Mouse (Mus musculus): Measurements from ENCODE around the gene Usp44.

Usp44 gene

DNA sequence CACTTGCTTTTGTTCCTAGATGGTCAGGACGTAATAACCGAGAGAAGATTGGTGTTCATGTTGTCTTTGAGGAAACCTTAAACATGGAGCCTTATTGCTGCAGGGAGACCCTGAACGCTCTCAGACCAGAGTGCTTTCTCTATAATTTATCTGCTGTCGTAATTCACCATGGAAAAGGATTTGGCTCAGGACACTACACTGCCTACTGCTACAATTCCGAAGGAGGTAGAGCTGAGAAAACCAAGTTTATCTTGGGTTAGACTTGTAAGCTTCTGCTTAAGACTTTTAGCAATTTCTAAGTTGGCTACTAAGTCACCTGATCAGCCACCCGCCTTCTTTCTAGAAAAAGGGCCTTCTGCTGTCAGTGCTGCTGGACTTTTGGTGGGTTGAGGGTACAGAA is 24.7 kb downstream of the Usp44 start:
- no peak for DNase-seq

DNA sequence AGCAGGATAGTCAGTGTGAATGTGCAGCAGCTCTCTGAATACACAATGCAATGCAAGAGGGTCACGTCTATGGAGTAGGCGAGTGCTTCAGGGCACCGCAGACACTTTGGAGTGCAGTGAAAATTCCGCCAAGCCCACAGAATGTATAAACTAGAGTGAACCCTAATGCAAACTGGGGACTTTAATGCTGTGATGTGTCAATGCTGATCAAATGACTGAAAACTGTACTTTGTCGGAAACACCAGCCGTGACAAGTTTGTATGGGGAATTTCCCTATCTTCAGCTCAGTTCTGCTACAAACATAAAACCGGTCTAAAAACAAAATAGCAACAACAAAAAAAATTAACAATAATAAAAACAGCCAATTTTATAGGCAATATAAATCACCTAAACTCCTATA is 37.0 kb downstream of the Usp44 start:
- DNase-seq = no peak

DNA sequence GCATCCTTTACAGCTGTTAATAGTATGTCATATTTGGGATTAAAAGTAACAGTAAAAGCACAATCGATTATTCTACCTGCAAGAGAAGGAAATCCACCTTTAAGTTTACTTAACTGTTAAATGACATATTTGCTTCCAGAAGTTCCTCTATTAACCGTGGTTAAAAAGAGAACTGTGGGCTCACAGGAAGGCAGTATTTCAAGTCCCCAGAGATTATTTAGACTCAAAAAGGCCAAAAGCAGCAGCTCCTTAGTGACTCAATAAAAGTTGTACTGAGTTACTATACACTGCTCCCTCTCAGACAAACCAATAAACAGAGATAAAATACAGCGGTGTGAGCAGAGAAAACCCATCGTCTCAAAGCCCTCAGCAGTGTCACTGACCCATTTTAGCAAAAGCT is 37.5 kb downstream of the Usp44 start:
- no peak for DNase-seq

DNA sequence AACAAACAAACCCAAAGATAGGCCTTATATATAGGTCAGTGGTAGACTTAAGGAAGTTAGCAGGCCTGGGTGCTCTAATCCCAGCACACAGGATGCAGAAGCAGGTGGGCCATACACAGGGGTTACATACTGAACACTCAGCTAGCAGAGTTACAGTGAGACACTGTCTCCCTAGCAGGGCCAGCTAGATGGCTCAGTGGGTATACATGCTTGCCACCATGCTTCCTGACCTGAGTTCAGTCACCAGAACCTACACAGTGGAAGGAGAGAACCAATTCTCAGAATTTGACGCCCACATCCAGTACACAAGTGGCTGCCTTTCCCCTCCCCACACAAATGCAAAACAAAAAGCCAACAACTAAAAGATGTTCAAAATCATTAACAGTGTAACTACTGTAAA is 45.4 kb downstream of the Usp44 start:
- DNase-seq = no peak

DNA sequence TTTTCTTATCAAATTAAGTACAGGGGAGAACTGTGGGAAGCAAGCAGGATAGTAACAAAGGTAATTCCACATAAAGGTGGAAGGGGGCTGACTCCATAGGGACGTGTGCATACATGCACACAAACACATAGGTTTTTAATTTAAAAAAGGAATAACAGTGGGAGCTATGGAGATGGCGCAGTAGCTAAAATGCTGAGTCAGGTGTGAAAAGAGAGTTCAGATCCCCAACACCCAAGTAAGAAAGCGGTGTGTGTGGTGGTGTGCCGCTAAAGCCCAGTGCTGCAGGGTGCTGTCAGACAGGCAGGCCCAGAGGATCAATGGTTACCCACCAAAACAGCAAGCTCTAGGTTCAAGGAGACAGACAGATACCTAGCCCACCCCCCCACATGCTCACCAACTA is 47.4 kb downstream of the Usp44 start:
- no peak for DNase-seq

DNA sequence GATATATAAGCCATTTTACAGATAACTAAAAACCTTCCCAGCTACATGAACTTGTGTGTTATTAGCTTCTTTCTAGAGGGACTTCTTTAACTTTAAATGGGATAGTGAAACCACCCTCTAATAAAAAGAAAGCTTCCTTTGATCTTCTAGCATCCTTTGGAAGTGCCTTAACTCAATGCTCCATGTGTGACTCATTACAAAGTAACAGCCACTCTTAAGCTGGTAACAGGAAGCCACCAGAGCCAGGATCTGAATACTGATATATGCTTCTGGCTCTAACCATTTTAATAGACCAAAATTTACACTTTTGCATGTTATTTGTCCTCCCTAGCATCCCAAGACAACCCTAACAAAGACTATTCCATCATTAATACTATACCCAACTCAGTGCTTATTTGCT is 50.6 kb downstream of the Usp44 start:
- no peak for DNase-seq

DNA sequence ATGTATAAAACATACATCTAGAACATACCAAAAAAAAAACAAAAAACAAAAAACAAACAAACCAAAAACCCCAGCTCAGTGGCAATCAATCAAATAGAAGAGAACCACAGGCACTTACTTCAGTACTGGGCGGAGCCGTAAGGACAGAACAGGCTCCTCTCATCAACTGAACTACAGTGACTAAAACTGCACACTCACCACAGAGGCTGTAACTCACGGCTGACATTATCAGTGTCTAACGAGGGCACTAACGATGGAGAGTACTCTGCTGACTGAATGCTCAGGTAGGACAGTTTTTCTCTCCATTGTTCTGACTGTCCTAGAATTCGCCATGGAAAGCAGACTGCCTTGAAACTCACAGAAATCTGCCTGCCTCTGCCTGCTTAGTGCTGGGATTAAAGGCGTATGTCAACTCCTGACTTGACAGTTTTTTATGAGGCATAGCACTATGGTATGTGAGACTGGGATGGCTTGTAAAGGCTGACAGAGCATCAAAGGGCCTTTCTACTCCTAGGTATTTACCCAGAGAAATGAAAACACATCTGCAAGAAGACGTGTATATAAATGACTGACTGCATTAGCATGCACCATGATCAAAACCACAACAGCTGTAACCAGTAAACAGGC is 51.5 kb downstream of the Usp44 start:
- DNase-seq = no peak

DNA sequence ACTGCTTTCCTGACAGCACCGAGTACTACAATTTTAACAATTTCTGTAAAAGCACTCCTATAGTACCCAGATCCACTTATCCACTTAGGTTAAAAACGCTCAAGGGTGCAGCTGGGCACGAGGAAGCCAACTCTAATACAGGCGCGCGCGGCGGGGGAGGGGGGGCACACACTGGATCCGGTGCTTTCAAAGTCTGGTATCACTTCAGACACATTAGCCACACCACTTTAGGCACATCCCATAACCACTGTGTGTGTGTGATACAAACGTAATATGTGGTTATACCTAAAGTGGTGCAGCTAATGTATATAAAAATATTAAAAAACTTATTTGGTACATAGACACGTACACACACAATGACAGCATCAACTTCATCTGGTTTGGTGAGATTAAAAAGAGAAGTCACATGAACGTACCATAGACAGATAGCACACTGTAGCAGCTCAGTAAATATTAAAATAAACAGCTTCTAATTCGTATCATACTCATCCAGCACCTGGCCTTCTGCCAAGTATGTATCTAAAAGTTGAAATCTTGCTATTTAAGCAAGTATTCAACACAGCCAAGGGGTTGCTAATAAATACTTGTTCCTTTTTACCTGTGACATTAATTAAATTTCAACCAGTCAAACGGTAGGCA is 54.6 kb downstream of the Usp44 start:
- no peak for DNase-seq

DNA sequence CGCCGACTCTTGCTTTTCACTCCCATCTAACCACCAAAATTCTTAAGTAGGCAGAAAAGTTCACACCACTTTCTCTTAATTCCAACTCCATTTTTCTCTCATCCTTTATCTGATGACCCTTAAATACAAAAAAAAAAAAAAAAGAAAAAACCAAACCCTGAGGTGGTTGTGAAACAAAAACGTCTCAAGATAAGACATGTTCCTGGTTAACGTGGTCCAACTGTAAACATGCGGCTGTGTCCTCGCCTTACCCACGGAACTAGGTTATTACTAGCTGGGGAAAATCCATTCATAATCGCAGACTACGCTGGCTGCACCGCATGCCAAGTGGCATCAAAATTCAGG is 57.2 kb downstream of the Usp44 start:
- DNase-seq = peak in 1 of 2 experiments; percentile 7

DNA sequence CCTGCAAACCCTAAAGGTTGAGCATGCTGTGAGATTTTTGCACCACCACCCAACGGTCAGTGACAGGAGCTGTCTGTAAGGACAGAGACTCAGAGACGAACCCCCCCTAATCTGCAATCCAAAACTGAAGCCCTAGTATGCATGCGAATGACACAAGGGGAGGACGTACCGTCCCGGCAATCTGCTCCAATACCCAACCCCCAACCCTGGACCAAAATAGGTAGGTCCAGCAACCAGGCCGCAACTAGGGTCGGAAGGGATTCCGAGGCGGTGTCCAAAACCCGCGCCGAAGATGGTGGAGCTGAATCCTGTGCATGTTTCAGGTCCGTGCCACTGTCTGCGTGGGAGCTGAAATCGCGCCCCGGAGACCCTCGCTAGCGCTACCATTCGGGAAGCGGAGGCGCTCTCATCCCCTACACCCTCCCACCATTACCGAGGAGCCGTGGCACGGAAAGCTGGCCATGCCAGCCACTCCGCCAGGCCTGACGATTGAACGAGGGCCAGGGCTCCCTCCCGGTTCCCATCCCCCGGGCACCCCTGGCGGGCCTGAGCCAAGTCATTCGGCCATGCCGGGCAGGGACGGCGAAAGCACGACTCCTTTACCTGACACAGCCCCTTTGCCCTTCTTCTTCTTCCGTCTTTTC is 57.7 kb downstream of the Usp44 start:
- peak in 1 of 2 experiments; percentile 49 for DNase-seq

DNA sequence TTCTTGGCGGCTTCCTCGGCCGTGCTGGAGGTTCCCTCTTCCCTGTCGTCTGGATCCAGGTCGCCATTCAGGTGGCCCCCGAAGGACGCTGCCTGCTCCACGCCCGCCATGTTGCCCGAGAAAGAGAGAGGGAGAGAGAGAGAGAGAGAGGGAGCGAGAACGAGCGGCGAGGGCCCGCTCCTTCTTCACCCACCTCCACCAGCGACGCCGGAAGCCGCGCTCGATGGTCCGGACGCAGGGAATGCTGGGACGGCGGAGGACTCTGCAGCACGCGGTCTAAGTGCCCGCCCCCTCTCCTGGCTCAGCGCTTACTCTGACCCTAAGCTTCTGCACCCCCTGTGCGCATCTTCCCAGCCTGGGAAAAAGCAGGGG is 58.2 kb downstream of the Usp44 start:
- peak; percentile 92 for DNase-seq

DNA sequence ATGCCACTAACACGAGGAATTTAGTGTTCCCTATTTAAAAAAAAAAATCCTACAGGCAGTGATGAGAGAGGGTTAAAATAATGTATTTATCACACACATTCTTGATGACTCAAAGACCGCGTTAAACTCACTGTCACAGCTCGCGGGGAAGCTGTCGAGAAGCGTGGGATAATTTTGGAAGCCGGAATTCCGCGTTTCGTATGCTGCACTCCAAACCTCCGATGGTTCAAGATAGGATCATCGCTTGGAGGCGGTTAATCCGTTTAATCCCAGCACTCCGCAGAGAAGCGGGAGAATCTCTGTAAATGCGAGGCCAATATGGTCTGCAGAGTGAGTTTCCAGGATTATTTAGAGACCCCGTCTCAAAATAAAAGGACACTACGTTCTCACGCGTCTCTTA is 58.6 kb downstream of the Usp44 start:
- DNase-seq = no peak

DNA sequence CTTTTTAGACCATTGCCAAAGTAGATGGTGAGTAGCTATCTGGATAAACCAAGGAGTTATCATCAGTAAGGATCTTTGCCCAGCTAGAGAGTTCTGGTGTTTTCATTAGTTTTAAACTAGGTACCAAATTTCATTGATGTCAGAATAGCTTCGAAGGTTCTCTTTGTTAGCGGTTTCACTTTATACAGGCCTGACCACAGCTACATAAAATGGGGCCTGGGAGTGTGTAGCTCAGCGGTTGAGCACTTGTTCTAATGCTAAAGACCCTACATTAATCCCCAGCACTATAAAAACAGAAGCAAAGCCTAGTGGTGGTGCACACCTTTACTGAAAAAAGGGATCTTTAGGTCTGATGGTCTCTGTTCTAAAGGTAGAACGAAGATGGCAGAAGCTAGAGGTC is 59.2 kb downstream of the Usp44 start:
- no peak for DNase-seq

DNA sequence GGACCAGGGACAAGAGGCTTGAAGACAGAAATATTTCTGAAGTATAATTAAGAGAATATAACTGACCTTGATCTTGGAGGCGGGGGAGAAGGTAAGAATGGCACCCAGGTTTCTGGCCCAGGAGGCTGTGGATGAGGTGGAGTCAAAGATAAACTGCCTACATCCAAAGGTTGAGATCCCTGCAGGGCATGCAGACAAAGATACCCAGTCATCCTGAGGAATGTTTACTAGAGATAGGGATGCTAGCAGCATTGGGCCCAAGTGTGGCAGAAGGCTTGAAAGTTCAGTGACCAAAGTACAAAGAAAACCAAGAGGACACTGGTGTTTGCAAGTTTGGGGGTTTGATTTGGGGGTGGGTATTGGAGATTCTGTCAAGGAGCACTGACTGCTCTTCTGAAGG is 59.7 kb downstream of the Usp44 start:
- DNase-seq = no peak

DNA sequence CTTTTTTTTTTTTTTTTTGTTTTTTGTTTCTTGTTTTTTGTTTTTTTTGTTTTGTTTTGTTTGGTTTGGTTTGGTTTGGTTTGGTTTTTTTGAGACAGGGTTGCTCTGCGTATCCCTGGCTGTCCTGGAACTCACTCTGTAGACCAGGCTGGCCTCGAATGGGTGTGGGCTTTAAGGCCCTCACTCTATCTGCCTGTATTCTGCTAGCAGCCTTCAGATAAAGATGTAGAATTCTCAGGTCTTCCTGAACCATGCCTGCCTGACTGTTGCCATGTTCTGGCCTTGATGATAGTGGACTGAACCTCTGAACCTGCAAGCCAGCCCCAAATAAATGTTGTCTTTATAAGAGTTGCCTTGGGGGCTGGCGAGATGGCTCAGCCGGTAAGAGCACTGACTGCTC is 61.2 kb downstream of the Usp44 start:
- no peak for DNase-seq

DNA sequence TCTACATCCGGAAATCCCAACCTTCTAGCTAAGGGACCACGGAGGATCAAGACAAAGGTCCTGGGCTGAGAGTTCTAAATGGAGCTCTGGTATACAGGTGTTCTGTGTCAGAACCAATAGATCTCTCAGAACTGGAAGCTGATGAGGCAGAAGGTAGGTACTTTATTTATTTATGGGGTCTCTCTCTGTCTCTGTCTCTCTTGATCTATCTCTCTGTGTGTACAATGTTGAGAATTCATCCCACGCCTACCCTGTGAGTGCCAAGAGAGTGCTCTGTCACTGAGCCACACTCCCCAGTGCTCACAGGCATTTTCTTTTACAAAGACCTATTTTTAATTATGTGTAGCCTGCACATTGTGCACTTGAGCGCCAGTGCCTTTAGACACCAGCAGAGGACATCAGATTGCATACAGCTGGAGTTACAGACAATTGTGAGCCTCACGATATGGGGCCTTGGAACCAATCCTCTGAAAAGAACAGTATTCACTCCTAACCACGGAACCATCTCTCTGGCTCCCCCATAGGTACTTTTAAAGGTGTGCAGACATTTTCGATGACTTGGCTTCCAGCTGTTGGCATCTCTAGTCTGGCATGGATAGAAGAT is 65.8 kb downstream of the Usp44 start, which contains the start of gene Metap2:
Gene Metap2, minus strand, starts transcription at position 51 of the 604 bp plus-strand sequence.
- DNase-seq = no peak

DNA sequence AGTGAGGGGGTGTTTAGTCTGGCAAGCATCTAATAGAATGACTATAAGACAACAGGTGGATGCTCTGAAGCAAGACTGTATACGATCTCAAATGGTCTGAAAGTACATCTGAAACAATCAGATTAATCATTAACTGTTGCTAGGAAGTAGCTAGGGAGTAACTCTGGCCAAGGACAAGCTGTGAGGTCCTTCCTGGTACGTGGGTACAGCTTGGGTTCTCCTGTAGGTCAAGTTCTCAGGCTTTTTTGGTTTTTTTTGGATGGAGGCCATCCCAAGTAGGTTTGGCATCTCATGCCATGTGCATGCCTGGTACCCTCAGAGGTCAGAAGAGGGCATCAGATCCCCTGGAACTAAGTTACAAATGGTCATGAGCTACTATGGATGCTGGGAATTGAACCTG is 67.9 kb downstream of the Usp44 start:
- no peak for DNase-seq

DNA sequence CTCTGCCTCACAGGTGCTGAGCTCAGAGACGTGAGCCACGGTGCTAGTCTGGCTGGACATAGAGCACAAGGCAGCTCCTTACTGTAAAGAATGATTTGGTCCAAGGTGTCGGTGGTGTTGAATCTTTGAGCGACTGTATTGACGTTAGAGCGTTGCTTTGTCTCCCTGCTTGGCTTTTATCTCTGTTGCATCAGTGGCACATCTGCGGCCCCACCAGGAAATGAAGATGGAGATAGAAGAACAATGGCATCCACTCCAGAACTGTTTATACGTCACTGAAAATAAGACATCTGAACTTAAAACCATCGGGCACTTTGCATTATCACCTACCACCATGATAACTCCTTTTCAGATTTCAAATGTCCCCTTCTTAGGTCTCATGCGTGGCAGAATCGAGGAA is 68.6 kb downstream of the Usp44 start:
- no peak for DNase-seq

DNA sequence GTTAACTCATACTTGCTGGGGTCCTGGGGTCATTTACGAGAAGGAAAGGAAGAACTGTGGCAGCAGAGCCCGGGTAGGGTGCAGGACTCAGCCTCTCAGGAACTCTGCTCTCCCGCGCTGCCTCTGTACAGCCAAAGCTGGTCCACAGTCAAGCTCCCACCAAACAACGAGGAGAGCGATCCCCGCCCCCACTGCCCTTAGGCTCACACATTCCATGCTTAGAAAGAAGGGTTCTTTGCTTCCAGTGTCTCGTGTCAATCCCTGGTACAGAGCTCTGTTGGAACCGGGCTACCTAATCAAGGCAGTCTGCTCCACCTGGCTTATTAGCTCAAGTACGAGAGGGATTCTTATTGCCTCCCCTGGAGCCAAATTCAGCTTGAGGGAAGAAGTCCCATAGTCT is 76.0 kb downstream of the Usp44 start:
- DNase-seq = no peak

Data from cerebellum, adult 18-20 months (tissue).